Mouse (Mus musculus): ENCODE results near the gene Mmp25.

- TF ChIP-seq CTCF (IDR thresholded peaks at IDR 0.05; ENCODE audit: borderline replicate concordance, extremely low read depth, insufficient read depth, insufficient read length) (no peak), POLR2A (IDR thresholded peaks at IDR 0.05; ENCODE audit: borderline replicate concordance, extremely low read depth, insufficient read depth, insufficient read length, poor library complexity, severe bottlenecking) (no peak)
Observed at GRCm38 (mm10) chr17:23605220-23605619, 39.9 kb downstream of the Mmp25 start.

Data from brain, embryonic 14.5 days (tissue).